Mouse (Mus musculus) testis, postnatal 14 days (tissue): ENCODE data around the gene Tsen34.

Source experiments
- DNase-seq: peaks from one replicate; pipeline ENCODE4 v3.0.0; 2021; ENCODE audit warnings: low spot score

Gene Tsen34

GRCm38 (mm10) chr7:3692382-3692986, at the start of gene Tsen34:
TSS of gene Tsen34 (plus strand) at chr7:3692863.
- DNase-seq = no peak

- DNase-seq = no peak
Observed at GRCm38 (mm10) chr7:3643412-3643811, 49.3 kb upstream of the Tsen34 start.

- no peak for DNase-seq
Observed at GRCm38 (mm10) chr7:3643843-3644242, 48.8 kb upstream of the Tsen34 start.

GRCm38 (mm10) chr7:3644348-3644671, 48.4 kb upstream of the Tsen34 start:
- DNase-seq = peak; percentile 29

- peak; percentile 100 for DNase-seq
Observed at GRCm38 (mm10) chr7:3644672-3645487, 47.8 kb upstream of the Tsen34 start, which contains the start of gene Cnot3. TSS of gene Cnot3 (plus strand) at chr7:3645268.

GRCm38 (mm10) chr7:3645488-3646025, 47.1 kb upstream of the Tsen34 start:
- DNase-seq = no peak

- DNase-seq = no peak
Observed at GRCm38 (mm10) chr7:3646188-3646587, 46.5 kb upstream of the Tsen34 start.

- no peak for DNase-seq
Observed at GRCm38 (mm10) chr7:3646641-3647040, 46.0 kb upstream of the Tsen34 start.

GRCm38 (mm10) chr7:3656966-3657365, 35.7 kb upstream of the Tsen34 start:
- no peak for DNase-seq

GRCm38 (mm10) chr7:3658578-3658977, 34.1 kb upstream of the Tsen34 start:
- DNase-seq = no peak

- no peak for DNase-seq
Observed at GRCm38 (mm10) chr7:3664524-3665214, 28.0 kb upstream of the Tsen34 start.

GRCm38 (mm10) chr7:3665215-3666114, 27.2 kb upstream of the Tsen34 start, which contains the start of gene Leng1:
TSS of gene Leng1 (minus strand) at chr7:3665840.
- DNase-seq = peak; percentile 96

GRCm38 (mm10) chr7:3666921-3667391, 25.7 kb upstream of the Tsen34 start:
- DNase-seq = no peak

GRCm38 (mm10) chr7:3674507-3675227, 18.0 kb upstream of the Tsen34 start:
- peak; percentile 65 for DNase-seq

GRCm38 (mm10) chr7:3675228-3675548, 17.5 kb upstream of the Tsen34 start:
- no peak for DNase-seq

GRCm38 (mm10) chr7:3676371-3676770, 16.3 kb upstream of the Tsen34 start:
- no peak for DNase-seq

GRCm38 (mm10) chr7:3677342-3677741, 15.3 kb upstream of the Tsen34 start, which contains the start of gene Tmc4:
TSS of gene Tmc4 (minus strand) at chr7:3677553.
- DNase-seq = no peak

- no peak for DNase-seq
Observed at GRCm38 (mm10) chr7:3683908-3684550, 8.6 kb upstream of the Tsen34 start.

- DNase-seq = no peak
Observed at GRCm38 (mm10) chr7:3684698-3685097, 8.0 kb upstream of the Tsen34 start.
